Mouse (Mus musculus): ENCODE results near the gene Chd3. TPM values are rescaled to one million over a fixed set of nuclear protein-coding genes. Genes with fewer than 3 reads are reported as not detected.

Chd3 gene
- polyA plus RNA-seq, 1 experiment from 2014 or later = 68.0 TPM

DNA sequence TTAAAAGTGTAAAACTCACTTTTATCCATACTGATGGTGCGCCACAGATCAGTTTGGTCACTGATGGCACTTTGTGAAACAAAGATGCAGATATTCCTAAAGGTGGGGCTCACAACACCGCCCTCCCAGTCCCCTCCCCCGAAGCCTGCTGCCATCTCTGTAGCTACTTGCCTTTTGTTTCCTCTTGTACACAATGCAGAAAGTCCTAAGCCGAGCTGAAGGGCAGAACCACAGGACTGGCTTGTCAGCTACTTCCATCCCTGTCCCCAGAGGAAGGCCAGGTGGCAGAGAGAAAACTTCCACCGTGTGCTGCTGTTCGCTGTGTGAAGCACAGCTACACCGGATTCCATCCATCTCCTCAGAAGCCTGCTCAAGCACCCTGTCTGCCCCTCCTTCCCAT, 71.0 kb downstream of the Chd3 start:
- Histone ChIP-seq H3K4me3 (ENCODE audit: low read length) (no peak overlapping the region), H3K9ac (ENCODE audit: low read depth, low read length) (no peak overlapping the region), H3K27me3 (replicated peaks; ENCODE audit: control insufficient read depth, insufficient read depth, low read length) (no peaks in the 10 kb centered on the region), H3K36me3 (ENCODE audit: control insufficient read depth, insufficient read depth, low read length) (peaks cover 6% of the 10 kb centered on the region; the same call in 1 of the 2 replicates), H3K4me2 (ENCODE audit: low read length) (no peak overlapping the region), H3K27ac (ENCODE audit: low read depth, low read length) (no peak overlapping the region), H3K4me1 (ENCODE audit: control insufficient read depth, insufficient read depth, low read depth, low read length) (no peaks in the 10 kb centered on the region), H3K9me3 (ENCODE audit: control insufficient read depth, low read length) (no peaks in the 10 kb centered on the region)
- no peak for ATAC-seq
- 75% methylated on average over 7 of the region's 7 CpGs for WGBS

DNA sequence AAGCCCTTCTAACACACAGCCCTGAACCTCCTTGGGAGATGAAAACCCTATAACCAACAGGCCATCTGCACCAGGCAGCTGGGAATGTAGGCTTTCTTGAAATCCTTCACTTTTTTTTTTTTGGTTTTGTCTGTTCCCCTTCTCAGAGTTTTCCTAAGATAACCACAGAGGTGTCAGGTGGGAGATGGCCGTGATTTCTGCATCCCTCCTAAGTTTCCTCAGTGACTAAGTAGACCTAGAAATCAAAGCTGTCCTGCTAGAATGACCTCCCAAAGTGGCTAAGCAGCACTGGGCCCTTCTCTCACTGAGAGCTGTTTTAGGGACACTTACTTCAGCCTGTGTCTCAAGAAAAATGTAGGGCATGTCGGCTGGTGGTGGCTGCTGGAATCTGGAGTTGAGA, 71.4 kb downstream of the Chd3 start:
- H3K4me3 ChIP-seq (ENCODE audit: low read length) = no peak overlapping the region
- no peak overlapping the region for H3K9ac ChIP-seq (ENCODE audit: low read depth, low read length)
- no peaks in the 10 kb centered on the region for H3K4me1 ChIP-seq (ENCODE audit: control insufficient read depth, insufficient read depth, low read depth, low read length)
- no peaks in the 10 kb centered on the region for H3K9me3 ChIP-seq (ENCODE audit: control insufficient read depth, low read length)
- no peaks in the 10 kb centered on the region for H3K27me3 ChIP-seq (replicated peaks; ENCODE audit: control insufficient read depth, insufficient read depth, low read length)
- H3K27ac ChIP-seq (ENCODE audit: low read depth, low read length) = no peak overlapping the region
- ATAC-seq = no peak
- no peak overlapping the region for H3K4me2 ChIP-seq (ENCODE audit: low read length)
- H3K36me3 ChIP-seq (ENCODE audit: control insufficient read depth, insufficient read depth, low read length) = peaks cover 6% of the 10 kb centered on the region; the same call in 1 of the 2 replicates
- WGBS = 90% methylated on average over 2 of the region's 2 CpGs

DNA sequence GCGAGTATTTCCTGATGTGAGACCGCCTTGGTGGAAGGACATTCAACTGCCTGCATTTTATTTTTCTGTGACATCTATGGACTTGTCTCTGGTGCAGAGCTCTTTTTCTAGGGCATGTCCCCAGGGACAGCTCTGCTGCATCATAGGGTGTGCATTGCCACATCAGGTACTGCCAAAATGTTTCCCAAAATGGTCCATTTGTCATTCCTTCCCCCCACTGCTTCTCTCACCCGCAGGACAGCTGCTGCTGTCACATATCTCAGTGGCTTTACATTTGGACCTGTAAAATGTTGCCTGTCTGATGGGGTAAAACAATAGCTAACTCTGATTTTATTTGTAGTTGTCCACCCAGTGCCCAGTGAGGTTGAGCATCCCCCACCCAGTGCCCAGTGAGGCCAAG, 73.9 kb downstream of the Chd3 start:
- WGBS = 91% methylated on average over 3 of the region's 3 CpGs
- Histone ChIP-seq H3K4me3 (ENCODE audit: low read length) (no peak overlapping the region), H3K9me3 (ENCODE audit: control insufficient read depth, low read length) (no peaks in the 10 kb centered on the region), H3K27me3 (replicated peaks; ENCODE audit: control insufficient read depth, insufficient read depth, low read length) (no peaks in the 10 kb centered on the region), H3K27ac (ENCODE audit: low read depth, low read length) (no peak overlapping the region), H3K36me3 (ENCODE audit: control insufficient read depth, insufficient read depth, low read length) (0 out of 2 replicates have a peak, but pooled peaks cover 2% of the 10 kb centered on the region), H3K9ac (ENCODE audit: low read depth, low read length) (no peak overlapping the region), H3K4me1 (ENCODE audit: control insufficient read depth, insufficient read depth, low read depth, low read length) (no peaks in the 10 kb centered on the region), H3K4me2 (ENCODE audit: low read length) (no peak overlapping the region)
- no peak for ATAC-seq

Other genes starting within 250 kb of the Chd3 start
- 1.4 and 1.8 TPM in 2 replicates for gene Hes7, start 249.0 kb downstream of the Chd3 start, polyA plus RNA-seq (2015; fragmentation: Nextera tagmentation; extraction: Ambion mirVana)
- gene 9130213A22Rik, start 246.8 kb downstream of the Chd3 start, polyA plus RNA-seq (2015; fragmentation: Nextera tagmentation; extraction: Ambion mirVana) = 0.94 and 1.2 TPM in 2 replicates
- gene Aloxe3, start 243.5 kb downstream of the Chd3 start, polyA plus RNA-seq (2015; fragmentation: Nextera tagmentation; extraction: Ambion mirVana) = 8.1 and 8.5 TPM in 2 replicates
- 0.65 and 0.95 TPM in 2 replicates for gene Alox12b, start 212.4 kb downstream of the Chd3 start, polyA plus RNA-seq (2015; fragmentation: Nextera tagmentation; extraction: Ambion mirVana)
- gene Alox8, start 171.6 kb downstream of the Chd3 start, polyA plus RNA-seq (2015; fragmentation: Nextera tagmentation; extraction: Ambion mirVana) = 0.73 and 0.84 TPM in 2 replicates
- gene Gucy2e, start 132.4 kb downstream of the Chd3 start, polyA plus RNA-seq (2015; fragmentation: Nextera tagmentation; extraction: Ambion mirVana) = 0.51 and 0.69 TPM in 2 replicates
- 15.5 and 16.4 TPM in 2 replicates for gene Cntrob, start 45.6 kb downstream of the Chd3 start, polyA plus RNA-seq (2015; fragmentation: Nextera tagmentation; extraction: Ambion mirVana)
- 177 and 185 TPM in 2 replicates for gene Trappc1, start 45.4 kb downstream of the Chd3 start, polyA plus RNA-seq (2015; fragmentation: Nextera tagmentation; extraction: Ambion mirVana)
- gene Kcnab3, start 43.1 kb downstream of the Chd3 start, polyA plus RNA-seq (2015; fragmentation: Nextera tagmentation; extraction: Ambion mirVana) = 4.9 and 6.0 TPM in 2 replicates
- gene Rnf227, start 28.9 kb downstream of the Chd3 start, polyA plus RNA-seq (2015; fragmentation: Nextera tagmentation; extraction: Ambion mirVana) = 239 and 257 TPM in 2 replicates
- 102 and 130 TPM in 2 replicates for gene Naa38, start 26.1 kb upstream of the Chd3 start, polyA plus RNA-seq (2015; fragmentation: Nextera tagmentation; extraction: Ambion mirVana)
- 28.7 and 33.0 TPM in 2 replicates for gene Cyb5d1, start 26.2 kb upstream of the Chd3 start, polyA plus RNA-seq (2015; fragmentation: Nextera tagmentation; extraction: Ambion mirVana)
- 8.9 and 9.2 TPM in 2 replicates for gene Tmem88, start 28.8 kb upstream of the Chd3 start, polyA plus RNA-seq (2015; fragmentation: Nextera tagmentation; extraction: Ambion mirVana)
- 22.9 and 29.0 TPM in 2 replicates for gene Kdm6b, start 44.3 kb upstream of the Chd3 start, polyA plus RNA-seq (2015; fragmentation: Nextera tagmentation; extraction: Ambion mirVana)
- gene Dnah2, start 179.7 kb upstream of the Chd3 start, polyA plus RNA-seq (2015; fragmentation: Nextera tagmentation; extraction: Ambion mirVana) = 3.0 and 4.0 TPM in 2 replicates
- gene Efnb3, start 190.8 kb upstream of the Chd3 start, polyA plus RNA-seq (2015; fragmentation: Nextera tagmentation; extraction: Ambion mirVana) = 104 and 132 TPM in 2 replicates
- 18.2 and 20.1 TPM in 2 replicates for gene Wrap53, start 210.8 kb upstream of the Chd3 start, polyA plus RNA-seq (2015; fragmentation: Nextera tagmentation; extraction: Ambion mirVana)
- gene Trp53, start 211.0 kb upstream of the Chd3 start, polyA plus RNA-seq (2015; fragmentation: Nextera tagmentation; extraction: Ambion mirVana) = 47.9 and 57.9 TPM in 2 replicates
- 105 and 117 TPM in 2 replicates for gene Atp1b2, start 236.5 kb upstream of the Chd3 start, polyA plus RNA-seq (2015; fragmentation: Nextera tagmentation; extraction: Ambion mirVana)
- not detected in 2 replicates for gene Shbg, start 248.5 kb upstream of the Chd3 start, polyA plus RNA-seq (2015; fragmentation: Nextera tagmentation; extraction: Ambion mirVana)

All from hindbrain, embryonic 16.5 days (tissue).